Mouse (Mus musculus) gastrocnemius, adult 2 months (tissue): ENCODE measurements around the gene Adamtsl1. TPM values are rescaled to one million over a fixed set of nuclear protein-coding genes. Genes with fewer than 3 reads are reported as not detected.

Source experiments
- DNase-seq: peaks from one replicate; pipeline ENCODE4 v3.0.0; 2022
- H3K27ac ChIP-seq: fragments of 200-600 bp; 2 replicates; pipeline ENCODE4 v1.8.1; 2022; ENCODE audit warnings: mild to moderate bottlenecking
- H3K4me3 ChIP-seq: fragments of 200-600 bp; 2 replicates; pipeline ENCODE4 v1.8.1; 2022; ENCODE audit warnings: mild to moderate bottlenecking, moderate library complexity
- CTCF ChIP-seq: fragments of 200-600 bp; IDR thresholded peaks from 2 replicates; pipeline ENCODE4 v1.8.1; 2022; ENCODE audit warnings: antibody characterized with exemption, mild to moderate bottlenecking, moderate library complexity
- intact Hi-C: fragments of 180-260 bp; cut with DNase I; formaldehyde crosslinking; loops from one replicate; pipeline ENCODE4 v1.15.1; 2025
- total RNA-seq, 2 experiments: library from RNA; stranded (reverse); gene quantifications; 2 replicates each; pipeline ENCODE4 v1.2.3; 2021

The Adamtsl1 gene
- total RNA-seq, 2 experiments from 2014 or later, result 5.7 to 5.9 TPM

DNA sequence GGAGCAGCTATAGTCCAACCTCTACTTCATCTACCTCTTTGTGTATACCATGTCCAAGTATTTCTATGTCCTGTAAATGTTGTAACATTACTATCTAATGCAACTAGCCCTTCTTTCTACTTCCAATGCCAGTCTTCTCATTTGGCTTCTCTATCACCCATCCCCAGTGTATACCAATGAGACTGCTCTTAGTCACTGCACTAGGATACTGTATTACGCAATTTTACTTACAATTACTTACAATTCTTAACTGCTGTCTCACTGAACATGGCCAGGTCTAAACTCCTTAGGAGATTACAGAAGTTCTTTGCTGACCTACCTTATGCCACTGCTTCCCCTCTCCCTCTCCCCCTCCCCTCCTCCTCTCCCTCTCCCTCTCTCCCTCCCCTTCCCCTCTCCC lies 505.0 kb downstream of the Adamtsl1 start:
- H3K27ac ChIP-seq, result no peak overlapping the region
- no peak for DNase-seq
- intact Hi-C loops, result no loop called here
- no peak for TF ChIP-seq CTCF
- H3K4me3 ChIP-seq, result no peak overlapping the region

DNA sequence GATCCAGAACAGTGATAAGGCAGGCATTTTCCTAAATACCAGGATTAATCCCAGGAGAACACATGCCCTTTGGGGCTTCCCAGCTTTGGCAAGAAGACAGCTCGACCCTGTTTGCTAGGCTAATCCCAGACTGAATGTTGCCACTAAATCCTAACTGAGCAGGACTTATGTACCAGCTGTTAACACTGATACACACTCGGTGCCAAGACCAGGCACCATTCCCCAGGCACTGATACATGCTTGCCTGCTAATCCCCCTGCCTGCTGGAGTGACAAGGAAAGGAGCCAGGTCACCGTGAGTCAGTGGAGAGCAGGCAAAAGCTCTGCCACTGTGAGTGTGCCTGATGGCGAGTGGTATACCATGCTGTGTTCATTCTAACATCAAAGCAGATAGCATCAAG lies 505.6 kb downstream of the Adamtsl1 start:
- TF ChIP-seq CTCF, result no peak
- intact Hi-C loops, result no loop called here
- no peak overlapping the region for H3K4me3 ChIP-seq
- no peak for DNase-seq
- no peak overlapping the region for H3K27ac ChIP-seq

DNA sequence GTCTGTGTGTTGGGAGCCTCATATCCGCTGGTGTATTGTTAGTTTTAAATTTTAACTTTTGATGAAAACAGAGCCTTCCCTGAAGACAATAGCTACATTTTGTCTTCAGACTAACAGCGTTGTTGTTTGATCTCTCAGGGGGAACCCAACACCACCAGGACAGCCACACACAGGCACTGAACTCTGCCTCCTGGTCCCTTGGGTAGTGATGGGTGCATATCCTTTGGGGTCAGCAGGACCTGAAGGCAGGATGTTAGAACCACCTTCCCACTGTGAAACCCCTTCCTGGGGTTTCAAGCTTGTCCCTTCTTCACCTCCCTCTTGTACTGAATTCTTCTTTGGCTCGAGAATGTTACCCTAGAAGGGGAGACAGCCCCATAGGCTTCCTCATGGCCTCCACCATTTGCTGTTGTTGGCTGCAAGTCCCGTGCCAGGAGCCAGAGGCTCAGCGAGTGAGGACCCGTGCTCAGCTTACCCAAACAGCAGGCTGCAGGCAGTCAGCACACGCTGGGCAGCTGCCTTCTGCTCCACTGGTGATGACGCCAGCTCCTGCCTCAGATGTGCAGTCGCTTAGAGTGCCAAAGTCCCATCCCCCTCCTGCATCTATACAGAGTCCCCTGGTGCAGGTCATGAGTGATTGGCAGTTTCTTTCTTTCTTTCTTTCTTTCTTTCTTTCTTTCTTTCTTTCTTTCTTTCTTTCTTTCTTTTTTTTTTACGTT lies 506.6 kb downstream of the Adamtsl1 start:
- no peak overlapping the region for H3K4me3 ChIP-seq
- intact Hi-C loops, result loop anchor here (5.0 kb wide), 1 partner anchor 188 kb away; no protein-coding TSS in a partner anchor
- H3K27ac ChIP-seq, result no peak overlapping the region
- TF ChIP-seq CTCF, result no peak
- no peak for DNase-seq

DNA sequence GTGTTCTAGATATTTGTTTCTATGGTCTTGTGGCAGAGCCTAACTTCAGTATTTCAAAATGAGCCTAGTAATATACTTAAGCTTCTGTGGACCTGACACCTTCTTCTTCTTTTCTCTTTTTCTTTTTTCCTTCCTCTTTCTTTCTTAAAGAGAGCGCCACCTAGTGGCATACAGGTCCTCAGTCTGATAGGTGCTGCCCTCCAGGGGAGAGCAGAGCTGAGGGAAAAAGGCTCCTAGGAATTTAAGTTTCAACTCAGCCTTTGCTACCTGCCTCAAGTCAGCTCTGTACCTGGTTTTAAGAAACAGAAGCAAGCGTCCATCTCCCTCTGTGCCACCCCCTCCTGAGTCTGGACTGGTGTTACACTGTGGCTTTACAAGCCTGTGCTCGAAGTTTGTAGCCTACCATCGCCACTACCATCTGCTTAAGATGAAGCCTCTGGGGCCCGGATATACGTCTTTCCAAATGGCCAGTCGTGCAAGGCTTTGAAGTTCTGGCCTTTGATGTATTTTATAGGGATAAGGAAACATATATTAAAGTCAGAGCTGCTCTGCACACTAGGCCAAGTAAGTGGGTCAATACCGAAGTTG lies 510.7 kb downstream of the Adamtsl1 start:
- H3K27ac ChIP-seq, result no peak overlapping the region
- no peak for DNase-seq
- intact Hi-C loops, result loop anchor here (5.0 kb wide), 1 partner anchor 192 kb away; no protein-coding TSS in a partner anchor
- peak; percentile 74 for TF ChIP-seq CTCF
- no peak overlapping the region for H3K4me3 ChIP-seq

- H3K27ac ChIP-seq, result peak overlapping the region; percentile 72
- no peak for DNase-seq
- no peak for TF ChIP-seq CTCF
- intact Hi-C loops, result no loop called here
- no peak overlapping the region for H3K4me3 ChIP-seq
These were observed 515.5 kb downstream of the Adamtsl1 start for GRCm38 (mm10) chr4:86029486-86029885.

GRCm38 (mm10) chr4:86030208-86030607 lies 516.2 kb downstream of the Adamtsl1 start:
- no peak for DNase-seq
- TF ChIP-seq CTCF, result no peak
- peak overlapping the region; percentile 34 for H3K4me3 ChIP-seq
- intact Hi-C loops, result no loop called here
- peak overlapping the region; percentile 77 for H3K27ac ChIP-seq

DNA sequence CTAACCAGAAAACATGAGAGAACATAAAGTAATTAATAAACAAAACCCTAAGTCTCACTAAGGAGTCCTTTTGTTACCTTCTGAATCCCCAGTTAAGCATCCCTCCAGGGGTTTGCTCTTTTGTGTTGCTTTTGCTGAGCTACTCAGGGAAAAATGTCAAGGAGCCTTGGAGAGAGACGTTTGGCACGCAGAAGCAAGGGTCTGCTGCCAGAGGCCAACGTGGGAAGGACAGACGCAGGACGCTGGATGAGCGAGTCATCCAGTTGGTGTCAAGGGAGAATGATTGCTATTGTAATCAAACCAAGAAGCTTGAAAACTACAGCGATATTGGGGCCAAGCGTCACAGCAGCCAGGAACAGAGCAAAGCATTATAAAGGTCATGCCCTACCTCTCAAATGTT lies 517.1 kb downstream of the Adamtsl1 start:
- intact Hi-C loops, result no loop called here
- peak; percentile 70 for DNase-seq

GRCm38 (mm10) chr4:86040921-86041320 lies 526.9 kb downstream of the Adamtsl1 start:
- DNase-seq, result peak; percentile 47
- Histone ChIP-seq H3K4me3 (no peak overlapping the region), H3K27ac (peak overlapping the region; percentile 59)
- no peak for TF ChIP-seq CTCF
- intact Hi-C loops, result no loop called here

More for the DNA sequence above, 517.1 kb downstream of the Adamtsl1 start:
- Histone ChIP-seq H3K4me3 (peak overlapping the region; percentile 34), H3K27ac (peak overlapping the region; percentile 77)
- TF ChIP-seq CTCF, result no peak

GRCm38 (mm10) chr4:86045448-86045847 lies 531.5 kb downstream of the Adamtsl1 start:
- Histone ChIP-seq H3K27ac (no peak overlapping the region), H3K4me3 (no peak overlapping the region)
- no peak for TF ChIP-seq CTCF
- DNase-seq, result no peak
- intact Hi-C loops, result no loop called here

- peak; percentile 25 for DNase-seq
- no peak overlapping the region for H3K4me3 ChIP-seq
- TF ChIP-seq CTCF, result no peak
- no peak overlapping the region for H3K27ac ChIP-seq
- intact Hi-C loops, result no loop called here
These were observed 531.9 kb downstream of the Adamtsl1 start for GRCm38 (mm10) chr4:86045876-86046275.

DNA sequence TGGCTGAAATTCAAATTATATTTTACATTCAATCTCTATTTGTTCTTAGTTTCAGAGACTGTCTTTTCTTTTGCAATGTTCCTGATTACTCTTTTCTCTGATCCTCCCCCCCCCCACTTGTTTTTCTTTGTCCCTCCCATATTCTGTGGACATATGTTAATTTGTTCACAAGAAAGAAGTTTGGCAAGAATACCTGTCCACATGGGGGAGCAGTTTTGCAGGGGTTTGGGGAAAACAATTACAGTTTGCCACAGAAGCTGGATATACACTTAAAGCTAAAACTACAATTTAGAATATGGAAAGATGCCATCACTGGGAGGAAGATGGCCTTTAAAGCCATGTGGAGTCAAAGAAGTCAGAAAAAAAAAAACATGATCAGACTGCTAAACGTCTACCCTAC lies 532.9 kb downstream of the Adamtsl1 start:
- DNase-seq, result no peak
- intact Hi-C loops, result no loop called here
- no peak overlapping the region for H3K4me3 ChIP-seq
- 0 out of 2 replicates have a peak, but pooled peaks have one; percentile 18 for TF ChIP-seq CTCF
- no peak overlapping the region for H3K27ac ChIP-seq

GRCm38 (mm10) chr4:86053487-86054237 lies 539.7 kb downstream of the Adamtsl1 start:
- Histone ChIP-seq H3K27ac (peak overlapping the region; percentile 81), H3K4me3 (peak overlapping the region; percentile 62)
- DNase-seq, result peak; percentile 73
- TF ChIP-seq CTCF, result no peak
- intact Hi-C loops, result no loop called here

DNA sequence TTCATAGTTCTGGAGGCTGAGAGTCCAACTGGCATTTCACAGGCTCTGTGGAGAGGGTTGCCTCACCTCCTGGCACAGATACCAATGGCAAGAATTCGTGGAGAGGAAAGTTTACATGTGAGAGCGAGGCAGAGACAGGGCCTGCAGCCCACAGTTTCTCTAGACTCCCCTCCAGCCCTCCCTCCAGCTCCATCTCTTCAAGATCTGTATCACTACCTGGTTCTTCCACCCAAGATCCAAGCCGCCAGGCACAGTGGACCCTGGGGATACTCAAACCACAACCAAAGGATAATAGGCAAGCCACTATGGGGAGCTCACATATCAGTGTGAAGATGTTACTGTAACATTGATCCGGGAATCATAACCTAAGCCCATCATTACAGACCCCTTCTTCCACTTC lies 546.6 kb downstream of the Adamtsl1 start:
- H3K27ac ChIP-seq, result no peak overlapping the region
- H3K4me3 ChIP-seq, result no peak overlapping the region
- DNase-seq, result peak; percentile 32
- intact Hi-C loops, result no loop called here
- no peak for TF ChIP-seq CTCF
